Mouse (Mus musculus) C2C12 (cell line): ENCODE measurements around the gene Limd1. TPM values are rescaled to one million over a fixed set of nuclear protein-coding genes. Genes with fewer than 3 reads are reported as not detected.

Source experiments
- H3K27me3 ChIP-seq: one replicate; pipeline ENCODE4 v1.6.1; 2011; ENCODE audit not compliant: control insufficient read depth, insufficient read depth, insufficient read length
- H3K36me3 ChIP-seq: one replicate; pipeline ENCODE4 v1.6.1; 2011; ENCODE audit not compliant: control insufficient read depth, insufficient read depth
- H3K4me3 ChIP-seq: one replicate; pipeline ENCODE4 v1.5.1; 2011; ENCODE audit warnings: mild to moderate bottlenecking, control low read depth; ENCODE audit not compliant: poor library complexity, insufficient read depth, severe bottlenecking
- H3K79me2 ChIP-seq: one replicate; pipeline ENCODE4 v1.6.1; 2011; ENCODE audit not compliant: control insufficient read depth, insufficient read depth
- H3K79me3 ChIP-seq: one replicate; pipeline ENCODE4 v1.6.1; 2011; ENCODE audit warnings: low read depth, control low read depth
- H3ac ChIP-seq: one replicate; pipeline ENCODE3; 2011; ENCODE audit warnings: low read depth; ENCODE audit not compliant: control insufficient read depth, insufficient read length
- CEBPB ChIP-seq: IDR thresholded peaks from one replicate; pipeline ENCODE4 v1.6.1; 2011; ENCODE audit warnings: low read depth, mild to moderate bottlenecking, control low read depth, moderate library complexity
- CTCF ChIP-seq: IDR thresholded peaks from one replicate; pipeline ENCODE4 v1.5.1; 2011; ENCODE audit not compliant: control insufficient read depth, insufficient read depth, insufficient read length
- FOSL1 ChIP-seq: IDR thresholded peaks from one replicate; pipeline ENCODE4 v1.8.0; 2011; ENCODE audit warnings: mild to moderate bottlenecking, low read length; ENCODE audit not compliant: poor library complexity, insufficient read depth, severe bottlenecking
- MAX ChIP-seq: IDR thresholded peaks from one replicate; pipeline ENCODE4 v1.6.1; 2011; ENCODE audit warnings: mild to moderate bottlenecking, control low read depth
- MYOD1 ChIP-seq: IDR thresholded peaks from one replicate; pipeline ENCODE4 v1.6.1; 2011; ENCODE audit warnings: low read depth; ENCODE audit not compliant: control insufficient read depth, insufficient read length
- MYOG ChIP-seq: IDR thresholded peaks from one replicate; pipeline ENCODE4 v1.6.1; 2011; ENCODE audit not compliant: control insufficient read depth, insufficient read length; ENCODE audit errors: extremely low read depth
- USF1 ChIP-seq: IDR thresholded peaks from one replicate; pipeline ENCODE4 v1.6.1; 2011; ENCODE audit warnings: low read depth, mild to moderate bottlenecking, control low read depth, moderate library complexity
- polyA plus RNA-seq: library from polyadenylated mRNA; unstranded; fragments of >200 nt; fragmentation: generic; extraction: Trizol; gene quantifications from one replicate; pipeline ENCODE4 v1.2.1, GENCODE M21; 2012; ENCODE audit warnings: missing spikeins

Limd1 gene
- polyA plus RNA-seq, 1 experiment = 20.0 TPM

GRCm38 (mm10) chr9:123479876-123480252 is 1.4 kb downstream of the Limd1 start:
- H3K4me3 ChIP-seq = peak overlapping the region; percentile 57

DNA sequence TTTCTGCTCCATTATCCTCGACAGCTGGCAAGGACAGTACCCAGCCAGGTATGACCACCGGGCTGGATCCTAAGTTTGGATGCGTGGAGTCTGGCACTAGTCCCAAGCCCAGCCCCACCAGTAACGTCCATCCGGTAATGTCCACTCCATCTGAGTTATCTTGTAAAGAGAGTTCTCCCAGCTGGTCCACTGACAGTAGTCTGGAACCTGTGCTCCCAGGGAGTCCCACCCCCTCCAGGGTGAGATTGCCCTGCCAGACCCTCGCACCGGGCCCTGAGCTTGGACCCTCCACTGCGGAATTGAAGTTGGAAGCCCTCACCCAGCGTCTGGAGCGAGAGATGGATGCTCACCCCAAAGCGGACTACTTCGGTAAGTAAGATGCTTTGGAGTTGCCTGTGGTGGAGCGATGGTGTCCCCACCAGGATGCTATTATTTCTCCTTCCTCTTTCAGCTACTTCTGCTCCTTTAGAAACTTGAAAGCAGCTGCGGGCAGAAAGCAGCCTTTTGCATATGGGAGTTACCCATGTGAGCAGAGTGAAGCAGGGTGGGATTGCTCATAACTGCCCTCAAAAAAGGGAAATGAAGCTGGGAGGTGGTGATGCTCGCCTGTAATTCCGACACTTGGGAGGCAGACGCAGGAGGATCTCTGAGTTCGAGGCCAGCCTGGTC is 1.9 kb downstream of the Limd1 start:
- Histone ChIP-seq H3K79me2 (peaks cover 69% of the 10 kb centered on the region), H3ac (peak overlapping the region; percentile 21), H3K79me3 (peaks cover 64% of the 10 kb centered on the region), H3K27me3 (no peaks in the 10 kb centered on the region), H3K36me3 (peaks cover 31% of the 10 kb centered on the region), H3K4me3 (peak overlapping the region; percentile 57)
- no peak for TF ChIP-seq USF1
- TF ChIP-seq CTCF = no peak
- no peak for TF ChIP-seq CEBPB
- no peak for TF ChIP-seq FOSL1
- no peak for TF ChIP-seq MYOD1
- no peak for TF ChIP-seq MYOG
- no peak for TF ChIP-seq MAX

More at GRCm38 (mm10) chr9:123479876-123480252, 1.4 kb downstream of the Limd1 start:
- Histone ChIP-seq H3K27me3 (no peaks in the 10 kb centered on the region), H3K79me2 (peaks cover 63% of the 10 kb centered on the region), H3K79me3 (peaks cover 61% of the 10 kb centered on the region), H3ac (peak overlapping the region; percentile 21), H3K36me3 (peaks cover 31% of the 10 kb centered on the region)
- TF ChIP-seq MYOG (no peak), CTCF (no peak), USF1 (no peak), FOSL1 (no peak), MYOD1 (no peak), CEBPB (no peak)

- Histone ChIP-seq H3K79me2 (peaks cover 76% of the 10 kb centered on the region), H3K27me3 (no peaks in the 10 kb centered on the region), H3K36me3 (peaks cover 37% of the 10 kb centered on the region), H3K4me3 (peak overlapping the region; percentile 57), H3ac (no peak overlapping the region), H3K79me3 (peaks cover 71% of the 10 kb centered on the region)
- TF ChIP-seq FOSL1 = no peak
- no peak for TF ChIP-seq CTCF
These were observed 2.6 kb downstream of the Limd1 start for GRCm38 (mm10) chr9:123481136-123481535.

- H3K36me3 ChIP-seq = peaks cover 50% of the 10 kb centered on the region
- H3ac ChIP-seq = no peak overlapping the region
- no peak overlapping the region for H3K4me3 ChIP-seq
- H3K79me2 ChIP-seq = peaks cover 100% of the 10 kb centered on the region
- TF ChIP-seq MYOG (no peak), FOSL1 (no peak), CEBPB (no peak), MYOD1 (no peak), CTCF (no peak), USF1 (no peak), MAX (no peak)
- H3K27me3 ChIP-seq = no peaks in the 10 kb centered on the region
- peaks cover 93% of the 10 kb centered on the region for H3K79me3 ChIP-seq
These were observed 5.1 kb downstream of the Limd1 start for GRCm38 (mm10) chr9:123483598-123483997.

- H3K4me3 ChIP-seq = no peak overlapping the region
- peaks cover 89% of the 10 kb centered on the region for H3K79me3 ChIP-seq
- H3K27me3 ChIP-seq = no peaks in the 10 kb centered on the region
- H3K79me2 ChIP-seq = peaks cover 100% of the 10 kb centered on the region
- TF ChIP-seq CTCF (no peak), MAX (no peak)
- H3ac ChIP-seq = no peak overlapping the region
- H3K36me3 ChIP-seq = peaks cover 50% of the 10 kb centered on the region
These were observed 6.3 kb downstream of the Limd1 start for GRCm38 (mm10) chr9:123484830-123485229.

DNA sequence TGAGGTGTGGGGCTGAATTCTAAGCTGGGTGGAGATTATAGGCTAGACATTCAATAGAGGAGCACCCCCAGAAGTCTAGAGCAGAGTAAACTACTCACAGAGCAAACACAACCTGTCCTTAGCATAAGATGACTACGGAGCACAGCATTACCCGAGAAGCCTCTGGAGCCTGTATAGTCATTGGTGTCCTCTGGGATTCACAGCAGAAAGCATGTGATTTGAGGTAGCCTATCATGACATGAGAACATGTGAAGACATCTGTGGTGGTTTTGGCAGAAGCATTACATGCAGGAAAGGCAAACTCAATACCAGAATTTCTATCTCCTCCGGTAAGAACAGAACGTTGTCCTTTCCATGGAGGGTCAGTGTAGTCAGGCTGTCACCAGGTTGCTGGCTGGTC is 7.1 kb downstream of the Limd1 start:
- peaks cover 88% of the 10 kb centered on the region for H3K79me3 ChIP-seq
- no peak overlapping the region for H3K4me3 ChIP-seq
- peaks cover 44% of the 10 kb centered on the region for H3K36me3 ChIP-seq
- TF ChIP-seq CTCF (no peak), MYOG (no peak), FOSL1 (no peak), MYOD1 (no peak), MAX (no peak), USF1 (no peak), CEBPB (no peak)
- H3K27me3 ChIP-seq = no peaks in the 10 kb centered on the region
- H3K79me2 ChIP-seq = peaks cover 100% of the 10 kb centered on the region
- no peak overlapping the region for H3ac ChIP-seq
